Mouse (Mus musculus): ENCODE measurements at regions not wholly inside any gene's neighbourhood (a gene's known extent, or its start where the extent isn't known, plus 50 kb on each side); places are given as distances from the start of the nearest gene placed in this dataset.

DNA sequence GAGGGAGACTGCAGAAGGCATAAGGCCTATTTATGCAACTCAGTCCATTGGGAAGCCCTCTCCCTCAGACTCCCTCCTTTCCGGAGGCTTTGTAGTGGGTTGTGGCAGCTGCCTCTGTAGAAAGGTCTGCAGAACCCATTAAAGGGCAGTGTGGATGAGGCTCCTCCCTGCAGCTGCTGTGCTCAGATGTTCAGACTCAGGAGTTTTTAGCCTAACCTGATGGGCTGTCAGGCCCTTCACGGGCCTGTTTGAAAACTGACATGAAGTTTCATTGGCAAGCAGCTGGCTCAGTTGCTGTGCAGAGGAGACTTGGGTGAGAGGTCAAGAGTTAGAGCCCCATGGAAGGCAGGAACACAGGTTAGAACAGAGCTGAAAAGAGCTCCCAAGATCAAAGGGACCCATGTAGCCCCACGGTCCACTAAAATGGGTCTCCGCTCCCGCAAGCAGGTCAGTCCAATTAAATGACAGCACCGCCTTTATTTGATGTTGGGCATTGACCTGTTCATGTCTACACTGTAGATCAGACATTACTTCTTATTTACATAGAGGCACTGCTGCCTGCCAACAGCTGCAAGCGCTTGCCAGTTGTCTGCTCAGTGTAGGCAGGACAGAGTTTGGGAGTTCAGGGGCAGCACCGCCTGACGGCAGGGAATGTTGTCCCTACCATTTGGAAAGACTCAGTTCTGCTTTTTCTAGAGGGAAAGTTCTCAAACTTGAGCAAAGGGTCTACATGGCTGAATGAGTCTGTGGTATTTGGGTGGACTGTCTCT is 53.8 kb upstream of the Usp46 start:
- CTCF ChIA-PET, result no interaction called here

DNA sequence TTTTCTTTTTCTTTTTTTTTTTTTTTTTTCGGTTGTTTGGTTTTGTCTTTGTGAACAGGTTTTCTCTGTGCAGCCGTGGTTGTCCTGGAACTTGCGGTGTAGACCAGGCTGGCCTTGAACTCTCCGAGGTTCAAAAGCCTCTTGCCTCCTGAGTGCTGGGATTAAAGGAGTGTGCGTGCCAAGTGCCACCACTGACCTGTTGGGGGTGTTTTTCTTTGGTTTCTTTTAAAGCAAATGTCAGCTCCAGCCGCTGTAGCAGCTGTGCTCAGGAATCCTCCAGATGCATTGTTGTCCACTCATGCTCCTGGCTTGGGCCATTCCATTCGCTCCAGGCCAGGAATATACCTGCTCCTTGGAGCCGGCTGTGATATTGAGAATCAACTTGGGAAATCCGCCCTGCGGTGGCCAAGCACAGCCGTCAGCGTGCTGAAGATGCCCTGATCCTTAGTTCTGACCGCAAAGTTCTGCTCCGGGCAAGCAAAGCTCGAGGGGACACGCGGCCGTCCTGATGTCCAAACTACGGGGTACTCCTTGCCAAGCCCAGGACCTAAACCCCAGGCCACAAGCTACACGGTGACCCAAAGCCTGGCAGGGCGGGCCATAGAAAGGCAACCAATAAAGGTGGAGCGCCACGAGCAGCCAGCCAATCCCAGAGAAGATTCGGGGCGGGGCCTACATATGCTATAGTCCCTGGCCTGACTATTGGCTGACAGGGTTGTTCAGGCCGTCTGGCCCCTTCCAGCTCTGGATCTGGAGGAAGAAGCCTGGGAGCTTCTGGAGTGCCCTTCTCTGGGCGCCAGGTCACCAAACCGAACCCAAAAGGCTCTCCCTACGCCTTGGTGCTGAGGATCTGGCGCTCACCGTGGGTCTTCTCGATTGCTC is 58.0 kb upstream of the Usp46 start:
- CTCF ChIA-PET, result interaction anchor here (0.7 kb wide), 1 partner anchor 591 kb away, joined by 3 read pairs; no protein-coding TSS in a partner anchor

DNA sequence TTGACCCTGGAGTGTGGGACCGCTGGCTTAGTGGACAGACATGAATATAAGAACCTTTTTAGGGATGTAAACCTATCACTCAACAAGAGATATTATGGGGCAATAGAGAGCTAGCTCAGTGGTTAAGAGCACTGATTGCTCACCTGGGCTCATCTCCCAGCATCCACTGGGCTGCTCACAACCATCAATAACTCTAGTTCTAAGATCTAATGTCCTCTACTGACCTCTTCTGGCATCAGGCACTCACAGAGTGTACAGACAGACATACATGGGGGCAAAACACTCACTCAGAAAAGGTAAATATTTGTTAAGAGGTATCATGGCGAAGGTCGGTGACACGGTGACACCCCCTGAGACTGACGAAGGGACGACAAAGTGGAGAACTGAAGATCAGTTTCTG is 59.3 kb upstream of the Usp46 start:
- CTCF ChIA-PET, result no interaction called here

DNA sequence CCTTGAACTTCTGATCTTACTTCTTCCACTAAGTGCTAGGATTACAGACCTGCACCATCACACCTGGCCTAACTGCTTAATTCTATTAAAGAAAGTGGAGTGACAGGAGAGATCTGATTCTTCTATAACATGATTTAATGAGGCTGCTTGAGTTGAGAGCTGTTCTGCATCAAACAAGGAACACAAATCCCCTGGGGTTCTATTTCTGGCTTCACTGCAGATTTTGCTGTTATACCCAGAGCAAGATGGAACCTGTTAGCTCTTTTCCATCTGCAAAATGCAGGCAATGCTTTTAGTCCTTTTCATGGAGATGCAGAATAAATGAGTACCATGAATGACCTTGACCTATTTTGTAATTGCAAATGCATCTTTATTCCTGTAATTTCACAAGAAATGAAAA is 61.4 kb upstream of the Usp46 start:
- CTCF ChIA-PET, result no interaction called here

DNA sequence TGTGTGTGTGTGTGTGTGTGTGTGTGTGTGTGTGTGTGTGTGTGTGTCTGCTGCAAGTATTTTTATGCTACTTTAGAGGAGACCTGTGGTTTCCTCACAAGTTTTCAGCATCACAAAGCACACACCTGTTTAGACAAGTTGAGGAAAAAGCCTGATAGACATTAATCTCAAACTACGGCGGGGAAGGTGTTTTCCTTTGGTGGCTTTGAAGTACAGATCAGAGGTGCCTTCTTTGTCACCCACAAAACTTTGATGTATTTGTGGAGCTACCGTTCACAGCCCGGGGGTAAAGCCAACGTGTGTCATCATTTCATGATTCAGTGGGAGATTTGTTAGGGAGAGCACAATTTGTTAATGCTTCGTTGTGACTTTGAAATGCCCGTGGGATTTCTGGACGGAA is 62.4 kb upstream of the Rasl11b start:
- CTCF ChIA-PET, result interaction anchor here (0.6 kb wide), 1 partner anchor 413 kb away, joined by 3 read pairs; no protein-coding TSS in a partner anchor

DNA sequence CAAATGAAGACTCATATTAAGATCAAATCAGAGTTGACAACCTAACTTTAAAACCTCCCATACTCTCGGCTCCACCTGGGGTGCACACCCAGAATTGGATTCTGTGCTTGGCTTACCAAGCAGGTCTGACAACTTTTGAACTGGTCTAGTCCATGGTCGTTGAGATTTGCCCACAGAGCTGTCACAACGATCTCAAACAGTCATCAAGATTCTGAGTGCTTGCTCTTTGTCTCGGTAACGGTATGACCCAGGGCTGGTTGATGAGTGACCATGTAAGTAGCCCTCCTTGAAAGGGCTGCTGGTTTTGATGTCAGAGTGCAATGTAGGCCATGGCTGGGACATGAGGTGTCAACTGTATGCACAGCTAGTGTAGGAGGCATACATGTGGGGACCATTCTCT is 58.7 kb upstream of the Rasl11b start:
- CTCF ChIA-PET, result interaction anchor here (0.7 kb wide), 1 partner anchor 75 kb away, joined by 4 read pairs; no protein-coding TSS in a partner anchor

DNA sequence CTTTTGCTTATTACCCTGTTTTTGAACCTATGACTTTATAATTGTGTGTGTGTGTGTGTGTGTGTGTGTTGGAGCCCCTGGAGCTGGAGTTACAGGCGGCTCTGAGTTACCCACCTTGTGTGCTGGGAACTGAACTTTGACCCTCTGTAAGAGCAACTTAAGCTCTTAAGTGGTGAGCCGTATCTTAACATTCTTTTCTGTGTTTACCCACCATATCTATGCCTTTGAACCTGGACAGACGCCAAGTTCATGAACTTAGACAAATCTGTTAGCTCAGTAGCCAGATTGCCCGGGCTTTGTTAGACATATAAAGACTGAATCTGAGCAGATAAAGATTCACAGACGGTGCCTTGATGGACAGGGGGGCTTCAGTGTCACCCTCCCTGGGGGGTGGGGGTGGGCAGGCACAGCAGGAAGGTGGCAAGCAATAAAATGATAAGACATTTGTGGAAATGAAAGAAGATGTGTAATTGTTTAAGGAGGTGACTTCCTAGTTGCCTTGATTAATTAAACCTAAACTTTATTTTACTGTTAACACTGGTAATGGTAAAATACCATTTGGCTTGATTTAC is 58.1 kb upstream of the Rasl11b start:
- CTCF ChIA-PET, result interaction anchor here (0.7 kb wide), 2 partner anchors 16 to 74 kb away, joined by 4 to 8 read pairs; no protein-coding TSS in a partner anchor

DNA sequence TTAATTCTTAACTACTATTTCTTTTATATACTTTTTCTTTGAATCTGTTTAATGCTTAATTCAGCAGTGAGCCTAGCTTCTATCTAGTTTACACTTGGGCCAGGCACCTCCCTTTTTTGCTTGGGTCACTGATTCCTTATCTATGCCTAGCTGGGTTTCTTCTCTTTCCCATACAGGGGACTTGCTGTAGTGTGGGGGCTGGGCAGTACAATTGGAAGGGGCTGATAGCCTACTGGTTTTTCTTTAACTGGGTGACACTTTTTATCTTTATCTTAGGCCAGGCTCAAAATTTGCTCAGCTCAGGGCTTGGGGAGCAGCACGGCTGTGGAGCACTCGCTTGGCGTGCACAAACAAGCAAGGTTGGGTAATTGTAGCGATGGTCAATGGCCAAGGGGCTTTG is 51.1 kb upstream of the Rasl11b start:
- CTCF ChIA-PET, result no interaction called here

DNA sequence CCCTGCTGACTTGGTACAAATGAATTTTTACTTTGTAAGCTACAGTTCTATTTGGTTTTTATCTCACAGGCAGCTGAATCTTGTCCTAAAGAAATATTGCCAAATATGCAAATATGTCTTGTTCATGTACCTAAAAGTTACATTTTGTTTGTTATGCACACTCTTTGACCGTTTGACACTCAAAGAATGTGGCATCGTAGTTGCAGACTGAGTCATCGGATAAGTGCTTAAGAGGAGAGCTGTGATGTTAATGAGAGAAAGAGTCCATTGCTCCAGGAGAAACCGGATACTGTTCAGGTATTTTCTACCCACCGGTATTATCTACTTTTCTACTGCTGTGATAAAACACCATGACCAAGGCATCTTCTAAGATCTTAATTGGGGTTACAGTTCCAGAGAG is 50.3 kb upstream of the Rasl11b start:
- CTCF ChIA-PET, result interaction anchor here (0.6 kb wide), 1 partner anchor 152 kb away, joined by 3 read pairs; no protein-coding TSS in a partner anchor
